Mouse (Mus musculus) stomach, embryonic 14.5 days (tissue): ENCODE measurements at regions not wholly inside any gene's neighbourhood (a gene's known extent, or its start where the extent isn't known, plus 50 kb on each side); places are given as distances from the start of the nearest gene placed in this dataset.
"Not testable (repeated sequence)": the region's sequence is repeated elsewhere in the genome, so short reads cannot be mapped to it uniquely, and the experiment has no call there.

Experiments used
- ATAC-seq: fragments of 200-750 bp; cut with Nextera tagmentation; 2 replicates; pipeline ENCODE4 v1.8.0; 2017; ENCODE audit warnings: low read depth, moderate TSS enrichment; ENCODE audit not compliant: insufficient number of reproducible peaks, insufficient read depth, low FRiP score
- H3K27ac ChIP-seq: fragments of 300-500 bp; sonication (generic); 2 replicates; pipeline ENCODE4 v1.5.1; 2014; ENCODE audit warnings: mild to moderate bottlenecking, low read length, moderate library complexity, mixed read lengths
- H3K27me3 ChIP-seq: fragments of 300-500 bp; sonication (generic); 2 replicates; pipeline ENCODE4 v1.6.1; 2014; ENCODE audit warnings: low read length, control low read depth, mixed read lengths; ENCODE audit not compliant: control insufficient read depth, insufficient read depth
- H3K36me3 ChIP-seq: fragments of 300-500 bp; sonication (generic); 2 replicates; pipeline ENCODE4 v1.6.1; 2014; ENCODE audit warnings: mild to moderate bottlenecking, control low read depth, low read length, moderate library complexity, mixed read lengths; ENCODE audit not compliant: control insufficient read depth, insufficient read depth
- H3K4me1 ChIP-seq: fragments of 300-500 bp; sonication (generic); 2 replicates; pipeline ENCODE4 v1.6.1; 2014; ENCODE audit warnings: low read length, control low read depth, mixed read lengths; ENCODE audit not compliant: control insufficient read depth, insufficient read depth
- H3K4me2 ChIP-seq: fragments of 300-500 bp; sonication (generic); replicated peaks from 2 replicates; pipeline ENCODE4 v1.6.1; 2014; ENCODE audit warnings: low read depth, low read length, control low read depth
- H3K4me3 ChIP-seq: fragments of 300-500 bp; sonication (generic); 2 replicates; pipeline ENCODE4 v1.5.1; 2014; ENCODE audit warnings: low read depth, low read length, control low read depth
- H3K9ac ChIP-seq: fragments of 300-500 bp; sonication (generic); replicated peaks from 2 replicates; pipeline ENCODE4 v1.6.1; 2014; ENCODE audit warnings: low read depth, mild to moderate bottlenecking, control low read depth, low read length, moderate library complexity, mixed read lengths
- H3K9me3 ChIP-seq: fragments of 300-500 bp; sonication (generic); 2 replicates; pipeline ENCODE4 v1.6.1; 2016; ENCODE audit warnings: low read depth, low read length, control low read depth; ENCODE audit not compliant: control insufficient read depth
- WGBS: fragments of 180-500 bp; shearing (Covaris S2); extraction: QIAGEN DNeasy Blood & Tissue Kit; methylation state at CpG from one replicate; pipeline ENCODE4 v1.1.7; 2014; 5-methylcytosine and 5-hydroxymethylcytosine counted together

DNA sequence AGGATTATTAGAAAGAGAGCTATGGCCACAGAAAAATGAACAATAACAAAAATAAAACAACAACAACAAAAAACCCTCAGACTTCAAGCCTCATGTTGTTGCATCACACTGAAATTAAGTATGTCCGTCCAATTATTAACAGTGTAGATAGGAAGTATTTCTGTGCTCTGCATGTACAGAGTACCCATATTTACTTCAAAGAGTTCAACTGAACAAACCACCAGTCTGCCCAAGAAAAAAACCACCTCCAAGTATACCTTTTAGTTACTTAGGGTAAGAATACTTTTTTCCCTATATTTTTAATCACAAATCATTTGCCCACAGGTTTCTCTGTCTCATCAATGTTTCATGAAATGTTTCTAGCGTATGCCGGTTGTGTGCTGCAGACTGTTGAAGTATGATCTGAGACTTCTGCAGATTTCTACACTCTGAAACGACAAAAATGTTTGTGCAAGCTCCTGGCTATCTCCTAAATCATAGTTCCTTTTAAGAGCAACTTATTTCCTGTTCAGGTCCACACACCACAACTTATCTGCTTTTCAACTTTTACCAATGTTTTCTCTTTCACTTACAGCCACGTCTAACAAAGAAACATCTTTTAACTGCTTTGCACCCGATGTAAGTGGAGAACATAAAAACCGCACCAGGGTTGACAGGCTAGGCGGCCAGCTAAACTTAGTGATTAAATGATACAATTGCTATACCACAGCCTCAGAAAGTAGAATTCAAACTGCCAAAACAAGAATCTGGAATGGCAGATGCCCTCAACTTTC, 154.2 kb upstream of the Rps6ka3 start:
- no peaks in the 10 kb centered on the region for H3K27me3 ChIP-seq
- no peak overlapping the region for H3K27ac ChIP-seq
- WGBS: 62% methylated on average over 8 of the region's 8 CpGs
- no peak for ATAC-seq
- no peaks in the 10 kb centered on the region for H3K36me3 ChIP-seq
- no peak overlapping the region for H3K4me2 ChIP-seq
- H3K4me3 ChIP-seq: no peak overlapping the region
- no peaks in the 10 kb centered on the region for H3K4me1 ChIP-seq
- H3K9me3 ChIP-seq: no peaks in the 10 kb centered on the region
- no peak overlapping the region for H3K9ac ChIP-seq

DNA sequence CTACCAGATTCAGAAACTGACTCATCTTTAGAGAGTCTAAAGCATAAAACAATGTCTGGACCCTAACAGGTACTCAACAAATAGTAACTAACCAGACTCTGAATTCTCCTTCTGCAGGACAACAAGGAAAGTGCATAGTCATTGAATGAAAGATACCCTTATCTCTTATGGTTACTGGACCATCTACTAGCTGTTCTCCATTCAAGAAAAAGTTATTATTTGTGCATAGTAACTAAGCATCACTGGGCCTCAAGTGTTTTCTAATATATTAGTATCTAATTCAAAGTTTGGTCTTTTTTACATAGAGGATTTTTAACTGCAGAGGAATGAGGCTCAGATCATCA, 153.7 kb upstream of the Rps6ka3 start:
- Histone ChIP-seq H3K4me3 (no peak overlapping the region), H3K36me3 (no peaks in the 10 kb centered on the region), H3K27me3 (no peaks in the 10 kb centered on the region), H3K4me1 (no peaks in the 10 kb centered on the region), H3K4me2 (no peak overlapping the region), H3K9ac (no peak overlapping the region), H3K9me3 (no peaks in the 10 kb centered on the region), H3K27ac (no peak overlapping the region)
- no peak for ATAC-seq

GRCm38 (mm10) chrX:159058931-159059330, 151.2 kb upstream of the Rps6ka3 start:
- Histone ChIP-seq H3K36me3 (no peaks in the 10 kb centered on the region), H3K27me3 (no peaks in the 10 kb centered on the region), H3K9me3 (no peaks in the 10 kb centered on the region), H3K27ac (no peak overlapping the region), H3K4me2 (no peak overlapping the region), H3K4me3 (no peak overlapping the region), H3K9ac (no peak overlapping the region), H3K4me1 (no peaks in the 10 kb centered on the region)
- ATAC-seq: no peak

DNA sequence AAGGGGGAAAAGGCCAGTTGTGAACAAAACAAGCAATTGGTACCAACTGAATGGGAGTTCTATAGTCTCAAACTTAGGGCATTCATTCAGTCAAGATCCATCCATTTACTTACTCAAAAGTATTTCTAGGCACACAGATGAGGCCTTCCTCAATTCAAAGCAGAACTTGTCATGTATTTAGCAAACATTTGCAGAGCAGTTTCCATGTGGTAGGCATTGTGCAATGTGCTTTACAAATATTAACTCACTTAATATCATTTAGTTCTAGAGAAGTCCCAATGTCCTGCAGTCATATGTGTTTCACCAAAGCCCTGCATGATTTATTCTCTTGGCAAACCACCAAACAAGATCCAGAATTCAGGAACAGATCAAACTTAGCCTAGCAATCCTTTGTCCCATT, 148.8 kb upstream of the Rps6ka3 start:
- Histone ChIP-seq H3K4me1 (no peaks in the 10 kb centered on the region), H3K27ac (no peak overlapping the region), H3K9me3 (no peaks in the 10 kb centered on the region), H3K27me3 (no peaks in the 10 kb centered on the region), H3K4me3 (no peak overlapping the region), H3K9ac (no peak overlapping the region), H3K36me3 (no peaks in the 10 kb centered on the region), H3K4me2 (no peak overlapping the region)
- no peak for ATAC-seq

DNA sequence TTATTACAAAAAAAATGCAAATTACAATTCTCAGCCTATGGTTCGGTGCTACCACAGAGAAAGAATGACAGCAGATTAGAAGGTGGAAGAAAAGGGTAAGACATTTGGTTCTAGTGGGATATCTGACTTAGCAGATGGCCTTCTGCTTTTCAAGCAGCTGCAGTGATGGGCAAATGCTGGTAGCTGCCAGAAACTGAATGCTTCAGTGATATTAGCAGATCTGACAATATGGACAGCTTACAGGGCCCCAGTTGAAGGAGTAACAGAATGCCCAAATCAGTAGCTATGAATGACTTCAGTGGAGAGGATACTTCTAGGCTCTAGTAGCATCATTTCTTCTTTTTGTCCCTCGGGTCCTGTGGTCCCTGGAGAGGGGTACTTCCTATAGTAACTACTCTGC, 143.9 kb upstream of the Rps6ka3 start:
- Histone ChIP-seq H3K4me3 (no peak overlapping the region), H3K36me3 (no peaks in the 10 kb centered on the region), H3K4me2 (no peak overlapping the region), H3K9me3 (no peaks in the 10 kb centered on the region), H3K27ac (no peak overlapping the region), H3K27me3 (no peaks in the 10 kb centered on the region), H3K4me1 (no peaks in the 10 kb centered on the region), H3K9ac (no peak overlapping the region)
- ATAC-seq: no peak
- WGBS: 69% methylated on average over 2 of the region's 2 CpGs

GRCm38 (mm10) chrX:159072647-159073046, 137.5 kb upstream of the Rps6ka3 start:
- Histone ChIP-seq H3K4me1 (no peaks in the 10 kb centered on the region), H3K9me3 (no peaks in the 10 kb centered on the region), H3K27ac (no peak overlapping the region), H3K4me3 (no peak overlapping the region), H3K27me3 (no peaks in the 10 kb centered on the region), H3K9ac (no peak overlapping the region), H3K4me2 (no peak overlapping the region), H3K36me3 (no peaks in the 10 kb centered on the region)
- 65% methylated on average over 3 of the region's 3 CpGs for WGBS
- ATAC-seq: no peak

GRCm38 (mm10) chrX:159073533-159073932, 136.6 kb upstream of the Rps6ka3 start:
- no peak overlapping the region for H3K4me3 ChIP-seq
- H3K36me3 ChIP-seq: no peaks in the 10 kb centered on the region
- H3K9me3 ChIP-seq: no peaks in the 10 kb centered on the region
- H3K4me1 ChIP-seq: no peaks in the 10 kb centered on the region
- no peak overlapping the region for H3K4me2 ChIP-seq
- no peak for ATAC-seq
- no peaks in the 10 kb centered on the region for H3K27me3 ChIP-seq
- no peak overlapping the region for H3K27ac ChIP-seq
- H3K9ac ChIP-seq: no peak overlapping the region

DNA sequence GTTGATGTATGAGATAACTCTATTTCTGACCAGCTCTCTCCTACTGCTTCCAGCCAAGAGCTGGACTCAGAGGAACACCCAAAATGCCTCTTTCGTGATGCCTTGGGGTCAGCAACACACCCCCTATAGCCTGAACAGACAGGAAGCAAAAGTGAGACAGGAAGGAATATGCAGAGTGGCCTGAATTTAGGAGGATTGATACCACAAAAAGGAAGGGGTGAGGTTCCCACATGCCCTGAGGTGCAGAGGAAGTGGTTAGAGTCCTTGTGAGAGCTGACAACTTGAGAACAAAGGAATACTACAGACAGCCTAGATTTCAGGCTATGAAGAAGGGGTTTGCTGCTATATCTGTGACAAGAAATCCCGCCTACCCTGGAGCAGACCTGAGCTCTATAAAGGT, 129.6 kb upstream of the Rps6ka3 start:
- Histone ChIP-seq H3K4me2 (no peak overlapping the region), H3K36me3 (no peaks in the 10 kb centered on the region), H3K27me3 (no peaks in the 10 kb centered on the region), H3K9me3 (no peaks in the 10 kb centered on the region), H3K4me3 (no peak overlapping the region), H3K4me1 (no peaks in the 10 kb centered on the region), H3K27ac (no peak overlapping the region), H3K9ac (no peak overlapping the region)
- WGBS: 69% methylated on average over 2 of the region's 2 CpGs
- no peak for ATAC-seq

- 88% methylated on average over 6 of the region's 6 CpGs for WGBS
- H3K27ac ChIP-seq, H3K4me2 ChIP-seq, H3K27me3 ChIP-seq, H3K4me1 ChIP-seq, H3K9ac ChIP-seq, H3K9me3 ChIP-seq, ATAC-seq, H3K4me3 ChIP-seq, H3K36me3 ChIP-seq: not testable (repeated sequence)
Measured at GRCm38 (mm10) chrX:159110651-159111050, 99.5 kb upstream of the Rps6ka3 start.
